Mouse (Mus musculus): ENCODE measurements around the gene Slc29a2. TPM values are rescaled to one million over a fixed set of nuclear protein-coding genes. Genes with fewer than 3 reads are reported as not detected.

Slc29a2 gene
- polyA plus RNA-seq (2012; ENCODE audit: insufficient read depth, insufficient read length, low replicate concordance, missing spikeins): not detected in 2 replicates

- TF ChIP-seq CTCF (IDR thresholded peaks at IDR 0.05; ENCODE audit: insufficient read depth, low read depth, low read length) (no peak), POLR2A (IDR thresholded peaks at IDR 0.05; ENCODE audit: insufficient read depth, low read depth, low read length) (peak; percentile 79; the same call in 1 of the 2 replicates)
- Histone ChIP-seq H3K4me1 (ENCODE audit: control insufficient read depth, insufficient read depth, low read length) (peaks cover 15% of the 10 kb centered on the region), H3K27ac (ENCODE audit: insufficient read depth, low read depth, low read length) (peak within 1 kb of the TSS; percentile 97), H3K4me3 (ENCODE audit: insufficient read depth, low read depth, low read length) (peak within 1 kb of the TSS; percentile 95)
- under 1% methylated on average over 62 of the region's 62 CpGs for WGBS
Measured at GRCm38 (mm10) chr19:5023621-5024479, at the start of gene Slc29a2. Slc29a2 (plus strand) TSS chr19:5023860.

- Histone ChIP-seq H3K27ac (ENCODE audit: insufficient read depth, low read depth, low read length) (no peak overlapping the region), H3K4me3 (ENCODE audit: insufficient read depth, low read depth, low read length) (no peak overlapping the region), H3K4me1 (ENCODE audit: control insufficient read depth, insufficient read depth, low read length) (peaks cover 17% of the 10 kb centered on the region)
- TF ChIP-seq CTCF (IDR thresholded peaks at IDR 0.05; ENCODE audit: insufficient read depth, low read depth, low read length): no peak
Measured at GRCm38 (mm10) chr19:4981767-4982166, 41.9 kb upstream of the Slc29a2 start.

GRCm38 (mm10) chr19:4989013-4989412 is 34.6 kb upstream of the Slc29a2 start:
- peaks cover 52% of the 10 kb centered on the region for H3K4me1 ChIP-seq (ENCODE audit: control insufficient read depth, insufficient read depth, low read length)
- H3K4me3 ChIP-seq (ENCODE audit: insufficient read depth, low read depth, low read length): peak overlapping the region; percentile 81
- WGBS: 1% methylated on average over 13 of the region's 13 CpGs
- TF ChIP-seq POLR2A (IDR thresholded peaks at IDR 0.05; ENCODE audit: insufficient read depth, low read depth, low read length): no peak
- no peak for TF ChIP-seq CTCF (IDR thresholded peaks at IDR 0.05; ENCODE audit: insufficient read depth, low read depth, low read length)
- peak overlapping the region; percentile 94 for H3K27ac ChIP-seq (ENCODE audit: insufficient read depth, low read depth, low read length)

GRCm38 (mm10) chr19:4989434-4990255 is 34.0 kb upstream of the Slc29a2 start:
- 4% methylated on average over 47 of the region's 47 CpGs for WGBS
- Histone ChIP-seq H3K27ac (ENCODE audit: insufficient read depth, low read depth, low read length) (peak overlapping the region; percentile 95), H3K4me3 (ENCODE audit: insufficient read depth, low read depth, low read length) (peak overlapping the region; percentile 81), H3K4me1 (ENCODE audit: control insufficient read depth, insufficient read depth, low read length) (peaks cover 49% of the 10 kb centered on the region)
- TF ChIP-seq POLR2A (IDR thresholded peaks at IDR 0.05; ENCODE audit: insufficient read depth, low read depth, low read length) (peak; percentile 100), CTCF (IDR thresholded peaks at IDR 0.05; ENCODE audit: insufficient read depth, low read depth, low read length) (no peak)

- Histone ChIP-seq H3K4me3 (ENCODE audit: insufficient read depth, low read depth, low read length) (peak within 1 kb of the TSS; percentile 81), H3K4me1 (ENCODE audit: control insufficient read depth, insufficient read depth, low read length) (peaks cover 53% of the 10 kb centered on the region), H3K27ac (ENCODE audit: insufficient read depth, low read depth, low read length) (peak within 1 kb of the TSS; percentile 95)
- TF ChIP-seq CTCF (IDR thresholded peaks at IDR 0.05; ENCODE audit: insufficient read depth, low read depth, low read length) (no peak), POLR2A (IDR thresholded peaks at IDR 0.05; ENCODE audit: insufficient read depth, low read depth, low read length) (no peak)
- WGBS: 15% methylated on average over 4 of the region's 4 CpGs
Measured at GRCm38 (mm10) chr19:4990256-4990625, 33.4 kb upstream of the Slc29a2 start, which contains the start of gene Npas4. Npas4 (minus strand) TSS chr19:4990316.

- no peak for TF ChIP-seq POLR2A (IDR thresholded peaks at IDR 0.05; ENCODE audit: insufficient read depth, low read depth, low read length)
- TF ChIP-seq CTCF (IDR thresholded peaks at IDR 0.05; ENCODE audit: insufficient read depth, low read depth, low read length): no peak
- peak overlapping the region; percentile 35; the same call in 1 of the 2 replicates for H3K4me3 ChIP-seq (ENCODE audit: insufficient read depth, low read depth, low read length)
- H3K4me1 ChIP-seq (ENCODE audit: control insufficient read depth, insufficient read depth, low read length): peaks cover 51% of the 10 kb centered on the region
- WGBS: 1% methylated on average over 20 of the region's 22 CpGs
- peak overlapping the region; percentile 95 for H3K27ac ChIP-seq (ENCODE audit: insufficient read depth, low read depth, low read length)
Measured at GRCm38 (mm10) chr19:4990716-4991115, 32.9 kb upstream of the Slc29a2 start.

GRCm38 (mm10) chr19:4992371-4992770 is 31.3 kb upstream of the Slc29a2 start:
- WGBS: 8% methylated on average over 8 of the region's 8 CpGs
- TF ChIP-seq POLR2A (IDR thresholded peaks at IDR 0.05; ENCODE audit: insufficient read depth, low read depth, low read length) (no peak), CTCF (IDR thresholded peaks at IDR 0.05; ENCODE audit: insufficient read depth, low read depth, low read length) (no peak)
- Histone ChIP-seq H3K4me3 (ENCODE audit: insufficient read depth, low read depth, low read length) (no peak overlapping the region), H3K27ac (ENCODE audit: insufficient read depth, low read depth, low read length) (peak overlapping the region; percentile 97), H3K4me1 (ENCODE audit: control insufficient read depth, insufficient read depth, low read length) (peaks cover 49% of the 10 kb centered on the region)

GRCm38 (mm10) chr19:4992904-4993303 is 30.8 kb upstream of the Slc29a2 start:
- Histone ChIP-seq H3K4me3 (ENCODE audit: insufficient read depth, low read depth, low read length) (peak overlapping the region; percentile 22), H3K27ac (ENCODE audit: insufficient read depth, low read depth, low read length) (peak overlapping the region; percentile 100), H3K4me1 (ENCODE audit: control insufficient read depth, insufficient read depth, low read length) (peaks cover 49% of the 10 kb centered on the region)
- 2% methylated on average over 9 of the region's 9 CpGs for WGBS
- TF ChIP-seq POLR2A (IDR thresholded peaks at IDR 0.05; ENCODE audit: insufficient read depth, low read depth, low read length): no peak
- no peak for TF ChIP-seq CTCF (IDR thresholded peaks at IDR 0.05; ENCODE audit: insufficient read depth, low read depth, low read length)
